Mouse (Mus musculus) stomach, postnatal 0 days (tissue): Measurements from ENCODE around the gene Nprl3.

ENCODE experiments used
- CTCF ChIP-seq: IDR thresholded peaks from 2 replicates; pipeline ENCODE4 v1.5.1; 2016; ENCODE audit warnings: antibody characterized with exemption, low read depth, mild to moderate bottlenecking, moderate library complexity
- EP300 ChIP-seq: optimal IDR thresholded peaks from 2 replicates; pipeline ENCODE3; 2016; ENCODE audit warnings: antibody characterized with exemption

GRCm38 (mm10) chr11:32224468-32225139 lies 42.9 kb downstream of the Nprl3 start:
- TF ChIP-seq CTCF, result no peak
- no peak for TF ChIP-seq EP300
